Mouse (Mus musculus) testis, postnatal 10 days (tissue): ENCODE results near the gene Prkca.

Experiments used
- DNase-seq: peaks from one replicate; pipeline ENCODE4 v3.0.0; 2021; ENCODE audit warnings: low spot score

Gene Prkca

DNA sequence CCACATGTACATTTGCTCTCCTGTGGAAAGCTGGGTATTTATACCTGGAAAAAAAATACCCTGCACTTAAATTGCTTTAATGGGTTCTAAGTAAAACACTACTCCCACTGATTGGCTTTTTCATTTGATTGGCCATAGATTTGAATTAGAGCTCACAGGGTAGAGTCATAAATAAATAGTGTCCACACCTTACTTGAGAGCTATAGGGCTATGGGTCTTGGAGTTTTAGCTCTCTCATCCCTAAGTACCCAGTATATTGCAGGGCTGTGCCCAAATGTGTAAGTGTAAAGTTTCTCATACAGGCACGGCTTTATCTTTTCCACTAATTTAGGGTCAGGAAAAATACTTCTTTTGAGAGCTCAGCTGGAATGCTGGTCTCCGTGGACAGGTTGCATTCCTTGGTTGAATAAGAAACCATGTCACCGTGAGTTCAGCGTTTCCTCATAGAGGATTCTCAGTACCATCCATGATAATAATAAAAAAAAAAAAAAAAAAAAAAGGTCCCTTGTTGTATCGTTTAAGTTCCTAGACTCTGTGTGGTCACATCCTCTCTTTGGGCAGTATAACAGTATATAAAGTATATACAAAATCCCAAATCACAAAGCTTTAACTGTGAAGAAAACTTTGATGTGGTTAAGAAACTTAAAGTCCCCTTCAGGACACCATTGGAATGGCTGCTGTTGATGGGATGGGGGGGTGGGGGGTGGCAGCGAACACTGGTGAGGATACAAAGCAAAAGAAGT is 82.8 kb downstream of the Prkca start:
- no peak for DNase-seq

DNA sequence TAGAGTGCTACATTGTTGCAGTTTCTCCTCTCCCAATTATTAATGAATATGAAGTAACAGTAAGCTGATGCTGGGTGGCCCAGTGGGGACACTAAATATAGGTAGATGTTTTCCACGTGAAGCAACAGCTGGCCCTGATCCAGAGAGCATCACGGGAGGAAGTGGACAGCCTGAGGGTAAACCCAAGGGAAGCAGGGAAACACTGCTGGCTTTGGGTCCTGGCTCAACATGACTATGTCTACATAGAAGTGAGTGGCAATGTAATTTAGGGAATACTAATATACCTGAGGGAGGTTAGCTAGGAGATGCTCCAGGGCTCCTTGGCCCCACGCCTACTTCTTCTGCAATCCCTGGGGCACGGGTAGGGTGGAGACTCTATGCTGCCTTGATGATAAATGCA is 84.3 kb downstream of the Prkca start:
- peak; percentile 49 for DNase-seq

DNA sequence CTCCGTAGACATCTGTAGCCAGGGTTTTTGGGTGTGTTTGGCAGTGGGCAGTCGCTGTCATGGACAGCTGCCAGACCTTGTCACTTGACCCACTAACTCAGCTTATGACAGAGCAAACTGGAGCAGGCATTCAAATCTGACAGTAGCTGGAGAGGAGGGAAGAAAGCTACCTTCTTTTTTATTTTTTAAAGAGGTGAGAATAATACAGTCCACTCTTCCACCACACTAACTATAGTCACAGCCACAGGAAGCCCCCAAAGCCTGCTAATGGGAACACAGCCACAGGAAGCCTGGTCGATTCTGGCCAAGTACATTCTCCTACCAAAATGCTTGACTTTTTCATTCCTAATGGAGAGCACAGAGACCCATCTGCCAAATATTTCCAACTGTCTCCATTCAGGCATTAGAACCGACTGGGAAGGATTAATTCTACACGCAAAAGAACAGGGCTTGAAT is 84.9 kb downstream of the Prkca start:
- no peak for DNase-seq

- no peak for DNase-seq
Measured at GRCm38 (mm10) chr11:108257921-108258320, 85.8 kb downstream of the Prkca start.

GRCm38 (mm10) chr11:108254681-108255080 is 89.0 kb downstream of the Prkca start:
- DNase-seq: no peak

DNA sequence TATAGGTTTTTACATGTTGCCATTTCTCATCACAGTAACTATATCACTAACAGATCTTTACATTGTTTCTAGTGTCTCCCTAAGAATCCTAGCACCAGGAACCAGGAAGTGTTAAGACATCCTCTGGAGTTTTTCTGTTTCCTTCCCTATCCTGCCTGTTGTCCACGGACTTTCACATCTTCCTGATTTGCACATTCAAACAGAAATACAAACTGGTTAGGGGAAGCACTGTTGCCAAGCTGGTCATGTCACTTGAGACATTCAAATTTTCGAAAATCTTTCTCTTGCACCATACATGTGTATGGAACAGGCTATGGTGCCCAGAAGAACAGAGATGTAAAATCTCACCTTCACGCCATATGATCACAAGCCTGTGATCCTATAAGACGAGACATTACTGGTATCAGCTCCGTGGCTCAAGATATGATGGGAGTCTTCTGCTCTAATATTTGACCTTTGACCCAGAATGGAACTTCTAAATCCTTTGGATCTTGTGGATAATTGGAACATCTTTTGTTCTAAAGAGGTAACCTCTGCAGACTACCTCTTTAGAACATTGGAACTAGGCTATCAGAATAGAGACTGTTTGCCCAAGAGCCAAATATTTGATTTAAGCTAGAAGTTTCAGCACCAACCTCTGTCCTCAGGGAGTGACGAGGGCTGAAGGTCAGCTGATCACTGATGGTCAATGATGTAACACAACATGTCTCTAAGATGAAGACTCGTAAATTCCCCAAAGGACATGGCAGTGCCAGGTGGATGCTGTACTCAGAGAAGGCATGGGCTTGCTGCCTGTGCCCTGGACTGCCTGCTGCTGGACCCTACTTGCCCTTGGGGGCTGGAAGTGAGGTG is 91.6 kb downstream of the Prkca start:
- no peak for DNase-seq

DNA sequence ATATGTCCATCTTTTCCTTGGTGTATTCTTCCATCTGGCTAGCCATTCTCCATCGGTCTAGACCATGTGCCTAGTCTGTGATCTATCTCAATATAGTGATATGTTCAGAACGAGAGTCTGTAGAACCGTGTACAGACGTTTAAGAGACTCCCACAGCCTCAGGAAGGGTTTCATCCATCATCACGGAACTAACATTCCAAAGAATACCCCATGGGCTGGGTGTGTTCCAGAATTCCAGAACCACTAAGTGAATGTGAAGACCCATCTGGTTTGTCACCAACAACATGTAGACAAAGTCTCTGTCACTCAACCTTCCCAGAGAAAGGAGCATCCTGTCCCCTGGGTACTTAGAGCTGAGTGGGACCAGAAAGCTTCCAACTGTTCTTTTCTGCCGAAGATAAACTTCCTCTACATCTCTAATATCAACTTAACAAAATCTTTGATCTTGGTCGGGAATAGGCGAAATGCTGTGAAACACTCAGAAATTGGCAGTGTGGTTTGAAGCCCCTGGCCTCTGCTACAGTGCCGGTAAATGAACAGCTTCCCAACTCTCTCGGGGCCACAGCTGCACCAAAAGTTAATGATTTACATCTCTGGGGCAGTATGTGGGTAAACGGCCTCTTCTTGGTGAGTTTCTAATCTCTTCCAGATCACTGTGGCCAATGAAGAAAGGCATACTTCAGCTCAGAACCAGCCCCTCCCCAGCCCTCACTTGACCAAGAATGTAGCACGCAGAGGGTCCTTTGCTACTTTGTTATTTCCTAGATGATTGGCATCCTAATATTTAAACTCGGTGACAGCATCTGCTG is 92.7 kb downstream of the Prkca start:
- no peak for DNase-seq

DNA sequence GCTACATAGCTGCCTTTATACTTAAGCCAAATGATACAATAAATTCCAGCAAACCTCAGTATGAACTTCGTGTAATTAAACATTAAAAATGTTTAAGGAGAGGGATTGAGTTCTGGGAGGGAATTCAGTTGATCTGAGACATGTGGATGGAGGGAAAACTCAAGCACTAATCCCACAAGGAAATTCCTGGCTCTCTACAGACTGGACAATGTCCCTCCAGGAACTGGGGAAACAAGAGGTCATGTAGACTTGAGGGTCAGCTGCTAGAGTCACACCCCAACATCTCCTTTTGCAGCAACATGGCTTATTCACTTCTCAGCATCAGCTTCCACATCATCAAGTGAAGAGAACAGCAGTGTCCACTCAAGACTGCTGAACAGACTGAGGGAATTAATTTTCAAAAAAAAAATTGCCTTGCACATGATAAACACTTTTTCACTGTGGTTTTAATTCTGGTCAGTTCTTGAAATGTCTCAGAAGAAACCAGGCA is 93.5 kb downstream of the Prkca start:
- no peak for DNase-seq

DNA sequence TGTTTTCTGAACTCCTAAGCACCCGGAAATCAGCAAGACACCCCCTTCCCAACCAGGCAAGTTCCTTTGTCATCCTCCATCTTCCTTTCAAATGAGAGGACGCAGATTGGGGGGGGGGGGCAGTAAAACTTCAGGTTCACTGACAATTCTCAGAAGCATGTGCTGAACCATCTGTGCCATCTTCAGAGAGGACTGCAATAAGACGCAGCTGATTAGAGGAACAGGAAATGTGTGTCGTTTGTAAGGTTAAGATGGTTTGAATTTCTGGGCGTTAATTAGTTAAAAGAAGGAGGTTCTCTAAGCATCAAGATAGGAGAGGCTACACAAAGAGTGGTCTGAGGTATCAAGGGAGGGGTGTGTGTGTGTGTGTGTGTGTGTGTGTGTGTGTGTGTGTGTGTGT is 94.2 kb downstream of the Prkca start:
- no peak for DNase-seq

DNA sequence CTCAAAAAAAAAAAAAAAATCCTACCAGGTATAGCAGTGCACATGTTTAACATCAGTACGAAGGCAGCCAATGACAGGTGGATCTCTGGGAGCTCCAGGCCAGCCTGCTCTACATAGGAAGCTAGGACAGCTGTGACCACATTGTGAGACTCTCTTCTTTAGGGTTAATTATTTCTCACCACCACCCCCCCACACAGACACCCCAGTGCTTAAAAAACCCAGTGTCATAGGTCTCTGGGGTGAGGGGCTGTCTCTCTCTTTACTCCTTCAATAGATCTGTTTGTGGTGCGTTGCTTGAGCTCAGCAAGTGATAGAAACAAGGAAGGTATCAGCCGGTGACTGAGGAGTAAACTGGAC is 94.7 kb downstream of the Prkca start:
- no peak for DNase-seq

GRCm38 (mm10) chr11:108248218-108249046 is 95.3 kb downstream of the Prkca start:
- DNase-seq: no peak

- no peak for DNase-seq
Measured at GRCm38 (mm10) chr11:108247121-108247863, 96.4 kb downstream of the Prkca start.

- no peak for DNase-seq
Measured at GRCm38 (mm10) chr11:108246267-108246702, 97.4 kb downstream of the Prkca start.

DNA sequence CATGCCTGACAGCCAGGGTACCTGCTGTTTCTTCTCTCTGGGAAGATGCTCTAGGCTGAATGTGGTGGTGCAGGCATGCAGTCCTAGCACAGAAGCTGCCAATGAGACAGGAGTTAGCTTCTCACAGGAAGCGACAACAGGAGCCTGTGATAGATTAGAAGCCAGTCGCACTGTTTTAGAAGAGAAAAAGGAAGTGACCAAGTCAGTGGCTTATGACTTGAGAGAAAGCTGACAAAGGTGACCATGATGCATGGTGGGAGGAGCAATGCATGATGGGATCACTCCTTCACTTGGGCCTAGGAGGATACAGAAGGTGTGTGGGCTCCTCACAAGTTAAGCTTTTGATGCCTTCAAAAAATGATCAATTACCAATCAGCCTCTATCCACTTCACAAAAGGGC is 99.5 kb downstream of the Prkca start:
- no peak for DNase-seq

- DNase-seq: no peak
Measured at GRCm38 (mm10) chr11:108243633-108244032, 100.1 kb downstream of the Prkca start.

DNA sequence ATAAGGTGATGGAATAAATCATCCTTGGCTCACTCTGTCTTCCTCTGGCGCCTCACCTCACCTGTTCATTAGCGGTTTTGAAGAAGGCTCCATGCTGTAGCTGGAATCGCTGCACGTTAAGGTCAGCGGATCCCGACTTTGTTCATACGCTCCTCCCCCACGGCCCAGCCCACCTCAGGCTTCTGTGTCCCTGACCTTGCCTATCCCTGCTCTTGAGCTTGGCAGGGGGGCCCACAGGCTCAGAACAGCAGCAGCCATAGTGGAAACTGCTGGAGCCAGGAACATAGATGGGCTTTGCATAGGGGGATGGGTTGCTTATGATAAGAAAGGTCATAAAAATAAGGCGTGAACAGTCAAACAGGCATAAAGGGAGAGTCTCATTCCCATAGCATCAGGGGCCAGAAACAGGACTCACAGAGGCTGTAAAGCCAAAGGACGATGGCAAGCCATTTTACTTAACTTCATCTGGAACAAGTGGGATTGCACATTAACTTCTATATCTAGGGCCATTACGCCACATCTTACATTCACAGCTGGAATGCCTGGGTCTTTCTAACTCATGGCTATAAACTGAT is 102.7 kb downstream of the Prkca start:
- DNase-seq: no peak

DNA sequence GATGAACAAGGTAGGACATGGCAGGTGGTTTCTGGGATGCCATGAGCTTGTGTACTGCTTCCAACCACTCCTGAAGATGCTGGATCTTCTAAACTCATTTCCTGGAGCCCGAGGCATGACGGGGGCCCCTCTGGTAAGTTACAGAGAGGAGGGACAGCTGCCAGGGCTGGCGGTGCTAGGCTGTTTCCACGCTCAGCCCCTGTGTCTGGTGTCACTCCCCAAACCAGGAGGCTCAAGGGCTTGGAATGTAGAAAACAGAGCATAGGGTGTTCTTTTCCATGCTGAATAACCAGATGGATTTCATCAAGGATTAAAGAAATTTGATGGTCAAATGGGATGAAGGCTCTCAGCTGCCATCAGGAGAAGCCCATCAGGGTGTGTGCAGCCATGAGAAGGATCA is 104.6 kb downstream of the Prkca start:
- no peak for DNase-seq

DNA sequence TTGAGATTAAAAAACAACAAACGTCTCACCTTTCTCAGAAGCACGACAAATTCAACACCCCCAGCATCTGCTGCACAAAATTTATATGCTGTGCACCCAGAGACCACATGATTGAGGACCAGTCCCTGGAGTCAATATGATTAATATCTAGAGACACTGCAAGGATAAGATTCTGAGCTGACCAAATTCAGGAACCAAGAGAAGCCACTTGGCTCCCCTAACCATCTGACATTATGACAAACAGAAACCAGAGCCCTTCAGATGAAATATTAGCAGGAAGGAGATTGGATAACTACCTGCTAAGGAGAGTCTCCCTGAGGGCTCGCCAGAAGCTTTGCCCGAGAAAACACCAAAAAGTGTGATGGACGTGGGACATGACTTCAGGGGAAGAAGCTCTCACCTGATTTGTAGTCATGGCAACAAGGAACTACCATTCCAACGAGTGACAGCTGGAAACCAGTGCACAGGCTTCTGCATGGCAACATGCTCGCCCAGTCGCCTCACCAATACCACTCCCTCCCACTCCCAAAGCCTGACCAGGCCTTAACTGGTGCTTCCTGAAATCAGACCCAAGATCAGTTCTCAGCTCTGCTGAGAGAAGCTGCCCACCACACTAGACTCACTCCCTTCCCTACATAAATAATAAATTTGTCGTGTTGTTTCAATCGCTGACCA is 106.8 kb downstream of the Prkca start:
- no peak for DNase-seq

GRCm38 (mm10) chr11:108236195-108236594 is 107.5 kb downstream of the Prkca start:
- DNase-seq: no peak
